Mouse (Mus musculus) brain, embryonic 14.5 days (tissue): ENCODE data around the gene Catsperz.

Source experiments
- CTCF ChIP-seq: fragments of 200-500 bp; IDR thresholded peaks from 2 replicates; pipeline ENCODE4 v1.5.1; 2012; ENCODE audit warnings: inconsistent platforms, mild to moderate bottlenecking, moderate library complexity, borderline replicate concordance; ENCODE audit not compliant: insufficient read depth, insufficient read length; ENCODE audit errors: extremely low read depth
- POLR2A ChIP-seq: fragments of 200-500 bp; IDR thresholded peaks from 2 replicates; pipeline ENCODE4 v1.6.1; 2012; ENCODE audit warnings: mild to moderate bottlenecking, inconsistent platforms, borderline replicate concordance; ENCODE audit not compliant: poor library complexity, insufficient read depth, insufficient read length, severe bottlenecking; ENCODE audit errors: extremely low read depth

GRCm38 (mm10) chr19:6920741-6921636 lies 4.2 kb downstream of the Catsperz start:
- no peak for TF ChIP-seq CTCF
- no peak for TF ChIP-seq POLR2A
